ENCODE assay signal across 10 mouse cellular contexts in genomic region chr9:23254237-23255214, GRCm38 (mm10). TPM values are rescaled to one million over a fixed set of nuclear protein-coding genes. Genes with fewer than 3 reads are reported as not detected.
DNase-seq lines count a peak whose midpoint lies in the region; ATAC-seq and TF ChIP-seq lines count a peak whose summit lies in the region.
"Had no signal": no experiment of that assay in that cellular context is flagged by ENCODE, and none has a peak within 500 bp of the region (broad histone marks: within the 10 kb centered on the region; RNA-seq: fewer than 3 reads in every experiment).

No protein-coding gene starts in this region.

- H3K9me3 ChIP-seq in kidney, embryonic 14.5 days (ENCODE audit: control insufficient read depth, low read length), result no peaks in the 10 kb centered on the region
- no peaks in the 10 kb centered on the region for H3K9me3 ChIP-seq in hindbrain, embryonic 11.5 days (ENCODE audit: control insufficient read depth, low read length)
- no peaks in the 10 kb centered on the region for H3K9me3 ChIP-seq in midbrain, embryonic 15.5 days
- H3K9me3 ChIP-seq: G1E; liver, embryonic 15.5 days had no signal

- peak overlapping the region; percentile 42 for H3K4me2 ChIP-seq in kidney, embryonic 14.5 days (replicated peaks; ENCODE audit: low read depth, low read length)
- H3K4me2 ChIP-seq in hindbrain, embryonic 11.5 days (replicated peaks; ENCODE audit: low read depth, low read length), result peak overlapping the region; percentile 39
- peak overlapping the region; percentile 61 for H3K4me2 ChIP-seq in midbrain, embryonic 15.5 days
- H3K4me2 ChIP-seq: liver, embryonic 15.5 days had no signal

- no peaks in the 10 kb centered on the region for H3K27me3 ChIP-seq in kidney, embryonic 14.5 days (ENCODE audit: control insufficient read depth, insufficient read depth, low read length)
- no peaks in the 10 kb centered on the region for H3K27me3 ChIP-seq in hindbrain, embryonic 11.5 days (ENCODE audit: control insufficient read depth, insufficient read depth, low read length)
- H3K27me3 ChIP-seq in midbrain, embryonic 15.5 days (replicated peaks), result no peaks in the 10 kb centered on the region
- H3K27me3 ChIP-seq: liver, embryonic 15.5 days had no signal

- no peak for TF ChIP-seq POLR2A in cortical plate, adult 2 months (IDR thresholded peaks at IDR 0.05; ENCODE audit: extremely low read depth, insufficient read depth, low read length)

- 0 out of 2 replicates have a peak, but pooled peaks cover 3% of the 10 kb centered on the region for H3K4me1 ChIP-seq in kidney, embryonic 14.5 days (ENCODE audit: control insufficient read depth, insufficient read depth, low read length)
- H3K4me1 ChIP-seq in cortical plate, adult 2 months (ENCODE audit: control insufficient read depth, insufficient read depth, low read length), result no peaks in the 10 kb centered on the region
- H3K4me1 ChIP-seq in hindbrain, embryonic 11.5 days (replicated peaks; ENCODE audit: control insufficient read depth, insufficient read depth, low read length), result no peaks in the 10 kb centered on the region
- H3K4me1 ChIP-seq in midbrain, embryonic 15.5 days, result peaks cover 11% of the 10 kb centered on the region; the same call in 1 of the 2 replicates
- H3K4me1 ChIP-seq: liver, embryonic 15.5 days had no signal

- 56% methylated on average over 37 of the region's 37 CpGs for WGBS in kidney, embryonic 14.5 days
- 39% methylated on average over 37 of the region's 37 CpGs for WGBS in hindbrain, embryonic 11.5 days
- WGBS in midbrain, embryonic 15.5 days, result 32% methylated on average over 37 of the region's 37 CpGs

- H3K27ac ChIP-seq in kidney, embryonic 14.5 days (ENCODE audit: low read depth, low read length), result no peak overlapping the region
- no peak overlapping the region for H3K27ac ChIP-seq in cortical plate, adult 2 months (ENCODE audit: insufficient read depth, low read length)
- H3K27ac ChIP-seq in hindbrain, embryonic 11.5 days (ENCODE audit: low read depth, low read length), result no peak overlapping the region
- H3K27ac ChIP-seq in midbrain, embryonic 15.5 days, result 0 out of 2 replicates have a peak overlapping the region, but pooled peaks have one; percentile 46
- H3K27ac ChIP-seq: liver, embryonic 15.5 days had no signal

- H3K4me3 ChIP-seq in kidney, embryonic 14.5 days (ENCODE audit: low read length), result no peak overlapping the region; the same call in 1 of the 2 replicates
- H3K4me3 ChIP-seq in cortical plate, adult 2 months (ENCODE audit: insufficient read depth, low read length), result peak overlapping the region; percentile 19
- H3K4me3 ChIP-seq in hindbrain, embryonic 11.5 days (ENCODE audit: low read depth, low read length), result peak overlapping the region; percentile 26
- peak overlapping the region; percentile 38 for H3K4me3 ChIP-seq in midbrain, embryonic 15.5 days
- H3K4me3 ChIP-seq: liver, embryonic 15.5 days had no signal

- no peak for TF ChIP-seq CTCF in cortical plate, adult 2 months (IDR thresholded peaks at IDR 0.05; ENCODE audit: extremely low read depth, insufficient read depth, low read length)

- no peak overlapping the region for H3K9ac ChIP-seq in kidney, embryonic 14.5 days (ENCODE audit: low read depth, low read length)
- no peak overlapping the region for H3K9ac ChIP-seq in hindbrain, embryonic 11.5 days (ENCODE audit: low read depth, low read length)
- H3K9ac ChIP-seq in midbrain, embryonic 15.5 days, result peak overlapping the region; percentile 32
- H3K9ac ChIP-seq: liver, embryonic 15.5 days had no signal

- ATAC-seq in kidney, embryonic 14.5 days (ENCODE audit: low FRiP score, low TSS enrichment), result no peak
- ATAC-seq in hindbrain, embryonic 11.5 days (ENCODE audit: low FRiP score), result no peak
- peak; percentile 83 for ATAC-seq in midbrain, embryonic 15.5 days (replicated peaks)

- no peaks in the 10 kb centered on the region for H3K36me3 ChIP-seq in kidney, embryonic 14.5 days (ENCODE audit: control insufficient read depth, insufficient read depth, low read length)
- H3K36me3 ChIP-seq in hindbrain, embryonic 11.5 days (ENCODE audit: control insufficient read depth, insufficient read depth, low read length), result no peaks in the 10 kb centered on the region
- no peaks in the 10 kb centered on the region for H3K36me3 ChIP-seq in midbrain, embryonic 15.5 days (replicated peaks)
- H3K36me3 ChIP-seq: G1E; liver, embryonic 15.5 days had no signal

- DNase-seq in kidney, adult 8-10 months, result no peak
- DNase-seq in hindbrain, embryonic 11.5 days (ENCODE audit: low spot score), result no peak
- DNase-seq in thymus, postnatal 4 days, result no peak
- no peak for DNase-seq in lung, postnatal 14 days
- DNase-seq in kidney, postnatal 14 days, result no peak

RNA-seq across cellular contexts. Expression of gene Bmper, which starts 31.6 kb away (rescaled TPM):
- polyA plus RNA-seq in kidney, embryonic 14.5 days (2014; fragmentation: Nextera tagmentation; extraction: Ambion mirVana), result 17.3 and 26.7 TPM in 2 replicates
- polyA plus RNA-seq in cortical plate, adult 2 months (2012; rRNA removed), result 5.9 and 6.8 TPM in 2 replicates
- 3.4 and 5.6 TPM in 2 replicates for polyA plus RNA-seq in hindbrain, embryonic 11.5 days (2014; fragmentation: Nextera tagmentation; extraction: Ambion mirVana)
- polyA plus RNA-seq in midbrain, embryonic 15.5 days (2015; fragmentation: Nextera tagmentation; extraction: Ambion mirVana), result 7.1 and 7.7 TPM in 2 replicates
- polyA plus RNA-seq: G1E had no signal
